Mouse (Mus musculus) bone marrow macrophage, adult 2 months (primary cell): Measurements from ENCODE around the gene Inpp5a.

Experiments used
- CTCF ChIP-seq: IDR thresholded peaks from 2 replicates; pipeline ENCODE4 v1.5.1; 2012; ENCODE audit warnings: low read depth, mild to moderate bottlenecking, low read length, moderate library complexity
- POLR2A ChIP-seq: IDR thresholded peaks from 2 replicates; pipeline ENCODE4 v1.6.1; 2012; ENCODE audit warnings: mild to moderate bottlenecking, low read depth, low read length, borderline replicate concordance

GRCm38 (mm10) chr7:139498038-139498625, 109.2 kb downstream of the Inpp5a start:
- TF ChIP-seq CTCF (no peak), POLR2A (no peak)
